Mouse (Mus musculus) urinary bladder, postnatal 10 days (tissue): Measurements from ENCODE around the gene Sgta.
"Not testable (repeated sequence)": the region's sequence is repeated elsewhere in the genome, so short reads cannot be mapped to it uniquely, and the experiment has no call there.

Source experiments
- DNase-seq: peaks from one replicate; pipeline ENCODE4 v3.0.0; 2022; ENCODE audit warnings: low spot score

Sgta gene

DNA sequence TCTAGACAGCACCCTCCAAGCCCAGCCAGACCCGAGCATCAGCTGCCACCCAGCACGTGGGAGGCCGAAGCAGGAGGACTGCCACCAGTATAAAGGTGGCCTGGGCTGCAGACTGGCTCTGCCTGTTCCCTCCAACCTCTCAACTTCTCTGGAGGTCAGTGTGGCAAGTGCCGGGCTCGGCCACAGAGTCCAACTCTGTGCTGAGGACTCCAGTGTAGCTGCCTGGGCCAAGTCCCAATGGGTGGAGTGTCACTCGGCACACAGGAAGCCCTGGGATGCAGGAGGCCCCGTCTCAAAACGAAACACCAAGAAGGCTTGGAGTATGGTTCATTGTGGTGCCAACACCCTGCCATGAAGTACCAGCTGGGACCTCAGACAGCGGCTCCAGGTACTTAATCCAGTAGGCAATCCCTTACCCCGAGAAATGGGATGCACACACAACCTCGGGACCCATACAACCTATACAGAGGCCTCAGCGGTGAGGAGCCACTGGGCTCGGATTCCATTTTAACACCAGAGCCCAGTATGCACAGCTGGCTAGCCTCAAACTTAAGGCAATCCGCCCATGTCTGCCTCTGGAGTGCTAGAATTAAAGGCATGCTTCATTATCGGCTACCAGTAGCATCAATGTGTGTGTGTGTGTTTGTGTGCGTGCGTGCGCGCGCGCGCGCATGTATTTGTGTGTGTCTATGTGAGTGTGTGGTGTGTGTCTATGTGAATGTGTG is 2.4 kb downstream of the Sgta start:
- no peak for DNase-seq

DNA sequence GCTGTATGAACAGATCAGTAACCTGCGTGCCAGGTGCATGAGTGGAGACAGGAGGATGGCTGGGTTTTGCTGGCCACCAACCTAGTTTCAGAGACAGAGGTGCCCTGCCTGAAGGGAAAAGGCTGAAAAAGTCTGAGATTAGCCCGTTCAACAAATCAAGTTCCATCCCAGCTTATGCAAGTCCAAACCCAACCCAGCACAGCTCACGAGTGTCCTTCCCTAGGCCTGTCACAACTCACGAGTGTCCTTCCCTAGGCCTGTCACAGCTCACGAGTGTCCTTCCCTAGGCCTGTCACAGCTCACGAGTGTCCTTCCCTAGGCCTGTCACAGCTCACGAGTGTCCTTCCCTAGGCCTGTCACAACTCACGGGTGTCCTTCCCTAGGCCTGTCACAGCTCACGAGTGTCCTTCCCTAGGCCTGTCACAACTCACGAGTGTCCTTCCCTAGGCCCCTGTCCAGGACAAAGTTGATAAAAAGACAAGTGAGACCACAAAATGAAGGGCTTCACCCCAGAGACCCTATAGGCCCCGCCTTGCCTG is 4.1 kb downstream of the Sgta start:
- not testable (repeated sequence) for DNase-seq

DNA sequence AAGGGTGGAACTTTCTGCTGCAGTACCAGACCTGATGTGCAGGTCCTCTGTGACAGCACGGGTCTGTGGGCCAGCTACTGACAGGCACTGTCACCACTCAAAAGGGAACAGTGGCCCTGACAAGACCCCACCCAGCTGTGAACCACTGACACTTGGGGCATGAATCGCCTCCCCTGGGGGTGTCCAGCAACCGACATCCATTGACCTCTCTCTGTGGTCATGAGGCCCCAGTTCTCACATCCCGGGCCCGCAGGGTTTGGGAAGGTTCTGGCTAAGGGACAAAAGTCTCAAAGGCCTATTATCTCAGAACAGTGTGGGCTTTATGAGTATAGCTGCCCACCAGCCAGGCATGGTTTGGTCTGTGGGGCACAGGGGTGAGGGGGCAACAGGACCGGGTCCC is 4.8 kb downstream of the Sgta start:
- DNase-seq = no peak

DNA sequence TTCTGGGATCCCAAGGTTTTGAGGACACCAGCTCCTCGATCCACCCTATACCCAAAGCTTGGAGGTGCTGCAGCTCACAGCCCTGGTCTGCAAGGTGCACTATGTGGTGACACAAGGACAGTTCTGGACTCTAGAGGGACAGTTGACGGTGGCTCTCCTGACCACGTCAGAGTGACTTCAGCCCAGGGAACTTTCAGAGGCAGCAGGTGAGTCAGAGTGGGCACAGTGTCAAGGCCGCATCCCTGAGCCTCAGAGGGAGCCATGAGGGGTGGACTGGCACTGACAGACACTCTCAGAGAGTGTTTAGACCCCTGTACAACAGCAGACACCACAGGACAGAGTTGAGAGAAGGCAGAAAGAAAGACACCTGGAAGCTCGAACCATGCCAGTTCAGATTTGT is 7.4 kb downstream of the Sgta start:
- no peak for DNase-seq

DNA sequence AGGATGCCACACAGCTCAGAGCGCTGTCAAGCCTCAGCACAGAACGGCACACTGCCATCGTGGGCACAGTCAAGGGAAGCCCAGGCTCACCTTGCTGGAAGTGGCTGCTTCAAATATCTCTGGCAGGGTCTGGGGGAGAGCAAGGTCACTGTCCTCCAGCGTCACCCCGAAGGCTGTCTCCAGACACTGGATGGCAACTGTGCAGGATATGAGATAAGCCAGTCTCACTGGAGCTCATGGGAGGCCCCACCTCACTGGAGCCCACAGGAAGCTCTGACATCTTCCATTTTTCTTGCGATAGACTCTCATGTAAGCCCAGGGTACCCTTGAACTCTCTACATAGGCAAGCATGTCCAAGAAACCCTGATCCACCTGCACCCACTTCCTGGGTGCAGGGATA is 8.8 kb downstream of the Sgta start:
- no peak for DNase-seq

DNA sequence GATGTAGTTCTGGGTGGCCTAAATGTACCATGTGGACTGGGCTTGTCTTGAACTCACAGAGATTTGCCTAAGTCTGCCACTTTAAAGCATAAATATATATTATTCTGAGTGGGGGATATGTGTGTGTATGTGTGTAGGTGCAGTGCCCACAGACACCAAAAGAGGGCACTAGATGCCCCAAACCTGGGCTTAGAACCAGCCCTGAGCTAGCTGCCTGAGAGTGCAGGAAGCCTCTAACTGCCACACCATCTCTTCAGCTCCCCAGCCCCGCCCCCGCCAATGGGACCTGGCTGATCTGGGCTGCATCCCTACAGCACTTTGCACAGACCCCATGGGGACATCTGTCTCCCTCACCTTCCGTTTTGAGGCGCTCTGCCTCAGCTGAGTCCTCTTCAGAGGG is 9.3 kb downstream of the Sgta start:
- DNase-seq = no peak

DNA sequence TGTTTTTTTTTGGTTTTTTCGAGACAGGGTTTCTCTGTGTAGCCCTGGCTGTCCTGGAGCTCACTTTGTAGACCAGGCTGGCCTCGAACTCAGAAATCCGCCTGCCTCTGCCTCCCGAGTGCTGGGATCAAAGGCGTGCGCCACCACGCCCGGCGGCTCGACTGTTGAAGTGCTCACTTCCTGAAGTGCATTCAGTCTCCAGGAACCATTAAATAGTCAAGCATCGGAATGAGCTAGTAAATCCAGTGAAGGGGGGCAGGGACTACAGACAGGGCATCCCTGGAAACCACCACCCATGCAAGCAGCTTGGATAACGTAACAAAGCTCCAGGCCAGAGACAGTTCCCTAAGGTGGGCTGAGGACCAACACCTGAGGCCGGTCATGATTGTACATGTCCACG is 14.7 kb downstream of the Sgta start:
- DNase-seq = not testable (repeated sequence)

DNA sequence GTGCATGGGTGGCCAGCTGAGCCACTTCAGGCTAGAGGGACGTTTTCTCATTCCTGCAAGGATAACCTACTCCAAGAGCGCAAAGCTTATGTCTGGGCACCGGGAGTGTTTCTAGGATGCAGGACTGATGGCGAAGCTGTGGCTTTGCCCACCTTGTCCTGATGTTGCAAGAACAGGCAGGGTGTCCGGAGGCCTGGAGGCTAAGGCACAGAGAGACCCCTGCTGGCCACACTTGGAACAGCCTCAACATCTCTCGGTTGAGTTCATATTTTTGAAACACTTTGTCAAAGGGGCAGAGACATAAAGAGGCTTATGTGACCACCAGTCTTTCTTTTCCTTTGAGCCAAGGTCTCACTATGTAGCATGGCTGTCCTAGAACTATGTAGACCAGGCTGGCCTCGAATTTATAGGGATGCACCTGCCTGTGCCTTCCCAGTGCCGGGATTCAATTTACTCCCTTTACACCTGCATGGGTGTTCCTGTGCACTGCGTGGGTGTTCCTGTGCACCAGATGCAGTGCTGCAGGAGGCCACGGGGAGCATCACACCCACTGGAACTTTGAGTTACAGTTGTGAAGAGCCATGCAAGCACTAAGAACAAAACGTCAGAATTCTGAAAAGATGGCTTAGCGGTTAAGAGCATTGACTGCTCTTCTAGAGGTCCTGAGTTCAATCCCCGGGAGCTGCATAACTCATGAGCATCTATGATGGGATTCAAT is 18.4 kb downstream of the Sgta start:
- DNase-seq = no peak

DNA sequence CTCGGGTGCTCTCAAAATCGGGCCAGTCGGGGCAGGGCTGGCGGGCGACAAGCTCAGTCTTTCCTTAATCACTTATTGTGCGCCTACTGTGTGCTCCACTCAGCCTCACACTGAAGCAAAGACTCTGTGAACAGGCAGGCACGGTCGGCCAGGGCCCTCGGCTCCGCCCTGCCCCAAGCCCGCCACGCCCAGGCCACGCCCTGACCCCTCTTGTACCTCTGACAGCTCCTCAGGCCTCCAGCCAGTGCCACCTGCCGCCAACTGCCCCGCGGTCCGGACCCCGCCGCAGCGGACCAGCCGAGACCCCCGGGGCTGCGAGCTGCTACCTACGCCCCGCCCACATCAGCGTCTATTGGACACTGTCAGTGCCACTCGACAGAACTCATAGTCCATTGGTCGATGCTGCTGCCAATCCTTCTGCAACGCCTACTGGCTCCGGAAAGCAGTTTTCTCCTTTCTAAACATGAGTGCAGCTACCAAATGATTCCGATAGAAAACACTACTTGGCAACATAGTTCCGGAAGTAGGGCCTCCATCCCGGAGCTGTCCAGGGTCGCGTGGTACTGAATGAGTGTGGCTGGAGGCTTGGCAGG is 22.9 kb downstream of the Sgta start, which contains the start of gene Slc39a3:
Gene Slc39a3 (minus strand): TSS at position 439 of the 593 bp plus-strand sequence.
- peak; percentile 95 for DNase-seq

DNA sequence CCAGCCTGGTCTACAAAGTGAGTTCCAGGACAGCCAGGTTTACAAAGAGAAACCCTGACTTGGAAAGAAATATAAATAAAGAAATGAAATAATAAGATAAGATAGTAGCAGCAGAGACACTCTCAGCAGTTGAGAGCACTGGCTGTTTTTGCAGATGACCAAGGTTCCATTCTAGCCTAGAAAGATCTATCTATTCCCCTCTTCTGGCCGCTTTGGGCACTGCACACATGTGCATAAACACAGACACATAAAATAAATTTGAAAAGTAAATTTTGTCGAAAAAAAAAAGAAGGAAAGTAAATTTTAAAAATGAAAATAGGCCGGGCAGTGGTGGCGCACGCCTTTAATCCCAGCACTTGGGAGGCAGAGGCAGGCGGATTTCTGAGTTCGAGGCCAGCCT is 23.7 kb downstream of the Sgta start:
- DNase-seq = no peak

DNA sequence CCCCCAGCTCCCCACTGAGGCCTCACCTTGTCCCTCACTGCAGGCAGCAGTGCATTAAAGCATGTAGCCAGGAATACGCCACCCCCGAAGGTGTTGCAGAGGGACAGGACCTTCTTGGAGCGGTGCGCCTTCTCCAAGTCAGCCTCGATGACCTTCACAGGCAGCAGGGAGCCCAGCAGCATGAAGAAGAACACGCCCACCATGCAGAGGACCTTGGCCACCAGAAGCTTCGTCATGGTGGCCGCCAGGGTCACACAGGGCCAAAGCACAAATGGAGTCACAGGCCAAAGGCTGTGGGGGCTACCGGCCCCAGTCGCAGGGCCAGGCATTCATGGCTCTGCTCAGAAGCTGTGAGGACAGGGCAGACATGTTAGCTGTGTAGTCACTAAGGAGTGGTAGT is 26.4 kb downstream of the Sgta start:
- no peak for DNase-seq

DNA sequence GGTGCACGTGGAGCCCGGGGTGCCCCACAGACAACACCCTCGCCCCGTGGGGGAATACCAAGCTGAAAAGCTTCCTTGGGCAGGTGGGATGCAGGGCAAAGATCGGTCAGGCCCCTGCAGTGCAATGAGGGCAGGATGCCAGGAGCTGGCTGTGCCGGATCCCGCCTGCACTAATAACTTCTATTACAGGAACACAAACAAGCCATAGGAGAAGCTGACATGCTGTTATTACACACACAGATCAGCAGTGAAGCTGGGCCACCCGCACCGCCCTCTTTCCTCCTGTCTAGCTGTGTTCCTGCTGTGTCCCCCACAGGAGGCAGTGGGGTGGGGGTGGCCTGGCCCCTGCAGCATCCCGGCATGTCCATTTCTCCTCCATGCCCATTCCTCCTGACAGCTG is 30.9 kb downstream of the Sgta start:
- DNase-seq = no peak

DNA sequence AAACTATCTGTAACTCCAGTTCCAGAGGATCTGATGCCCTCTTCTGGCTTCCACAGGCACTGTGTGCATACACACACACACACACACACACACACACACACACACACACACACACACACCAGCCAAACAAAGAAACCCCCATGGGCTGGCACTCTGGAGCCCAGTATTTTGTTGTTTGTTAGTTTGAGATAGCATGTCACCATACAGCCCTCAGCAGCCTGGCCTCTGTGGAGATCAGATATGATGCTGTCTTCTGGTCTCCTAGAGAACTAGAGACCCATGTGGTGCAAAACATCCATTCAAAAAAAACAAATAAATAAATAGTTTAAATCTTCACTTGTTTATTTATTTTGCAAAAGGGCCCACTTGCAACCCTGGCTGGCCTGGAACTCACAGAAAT is 31.8 kb downstream of the Sgta start:
- no peak for DNase-seq

DNA sequence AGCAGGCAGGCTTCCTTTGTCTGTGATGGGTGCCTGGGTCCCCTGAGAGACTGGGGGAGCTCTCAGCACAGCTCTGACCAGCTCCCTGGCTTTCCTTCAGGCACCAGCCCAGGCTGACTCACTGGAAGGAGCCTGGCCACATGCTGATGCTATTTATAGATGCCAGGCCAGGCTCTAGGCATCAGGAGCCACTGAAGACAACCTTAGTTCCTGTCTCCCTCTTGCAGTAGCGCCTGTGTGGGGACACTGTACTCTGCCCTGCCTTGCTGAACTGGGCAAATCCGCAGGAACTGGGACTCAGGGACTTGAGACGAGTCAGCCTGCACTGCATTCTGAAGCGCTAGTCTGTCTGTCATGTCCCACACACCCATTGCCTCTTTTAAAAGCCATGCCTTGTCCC is 32.6 kb downstream of the Sgta start:
- DNase-seq = no peak

DNA sequence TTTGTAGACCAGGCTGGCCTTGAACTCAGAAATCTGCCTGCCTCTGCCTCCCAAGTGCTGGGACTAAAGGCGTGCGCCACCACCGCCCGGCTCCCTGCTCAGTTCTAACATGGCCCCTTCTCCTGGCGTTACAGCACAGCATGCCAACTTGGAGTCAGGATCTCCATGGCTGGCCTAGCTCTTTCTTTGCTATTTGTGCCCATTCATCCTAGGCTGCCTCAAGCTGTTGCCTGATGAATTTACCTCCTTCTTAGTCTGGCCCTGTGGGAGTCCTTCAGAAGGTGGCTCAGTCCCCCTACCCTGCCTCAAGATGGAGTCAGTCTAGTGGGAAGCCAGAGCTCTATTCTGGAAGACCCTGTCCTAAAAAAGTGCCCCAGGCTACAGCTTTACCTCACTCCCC is 33.1 kb downstream of the Sgta start:
- DNase-seq = no peak

DNA sequence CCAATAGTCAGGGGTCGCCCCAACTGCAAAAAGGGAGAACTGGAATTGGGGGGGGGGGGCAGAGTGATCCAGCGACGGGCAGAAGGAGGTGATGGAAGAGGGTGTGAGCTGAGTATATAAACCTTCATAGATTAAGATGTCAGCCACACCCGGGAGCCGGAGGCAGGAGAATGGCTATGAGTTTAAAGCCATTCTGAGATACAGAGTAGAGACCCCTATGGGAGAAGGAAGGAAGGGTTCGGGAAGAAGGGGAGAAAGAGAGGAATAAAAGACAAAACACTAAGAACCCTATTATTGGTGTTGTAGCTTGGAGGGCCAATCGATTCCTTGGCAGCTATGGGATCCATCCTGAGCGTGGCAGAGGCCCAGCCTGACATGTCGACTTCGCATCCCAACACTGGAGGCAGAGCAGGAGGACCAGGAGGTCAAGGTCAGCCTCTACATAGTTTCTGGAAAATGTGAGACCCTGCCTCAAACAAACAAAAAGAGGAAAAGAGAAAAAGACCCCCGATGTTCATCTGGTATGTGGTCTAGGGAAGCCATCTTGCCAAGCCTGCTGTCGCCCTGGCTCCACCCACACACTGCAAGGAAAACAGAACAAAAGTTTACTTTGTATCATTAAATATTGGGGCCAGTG is 34.2 kb downstream of the Sgta start, which contains the start of gene Diras1:
Gene Diras1 (minus strand): TSS at position 24 of the 637 bp plus-strand sequence.
- DNase-seq = no peak

DNA sequence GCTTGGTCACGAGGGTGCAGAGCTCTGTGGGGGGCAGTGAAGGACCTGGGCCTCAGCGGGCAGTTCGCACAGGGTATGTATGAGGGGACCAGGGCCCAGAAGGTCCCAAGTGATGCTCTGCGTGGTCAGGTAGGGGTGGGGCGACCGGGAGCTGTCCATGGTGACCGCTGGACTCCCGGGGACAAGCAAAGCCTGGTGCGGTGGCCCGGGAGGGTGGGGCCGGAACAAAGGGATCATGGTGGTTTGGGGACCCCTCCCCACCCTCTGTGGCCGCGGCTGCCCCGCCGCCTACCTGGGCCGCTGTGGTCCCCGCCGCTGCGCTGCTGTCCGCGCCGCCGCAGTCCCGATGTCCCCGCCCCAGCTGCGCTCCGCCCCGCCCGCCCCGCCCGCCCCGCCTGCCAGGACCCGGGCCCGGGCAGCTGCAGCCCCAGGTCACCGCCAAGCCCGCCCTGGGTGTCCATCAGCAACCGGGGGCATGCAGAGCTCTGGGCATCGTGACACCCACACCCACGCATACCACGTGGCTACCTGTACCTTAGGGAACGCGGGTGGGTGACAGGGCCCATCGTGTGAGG is 34.8 kb downstream of the Sgta start:
- no peak for DNase-seq

DNA sequence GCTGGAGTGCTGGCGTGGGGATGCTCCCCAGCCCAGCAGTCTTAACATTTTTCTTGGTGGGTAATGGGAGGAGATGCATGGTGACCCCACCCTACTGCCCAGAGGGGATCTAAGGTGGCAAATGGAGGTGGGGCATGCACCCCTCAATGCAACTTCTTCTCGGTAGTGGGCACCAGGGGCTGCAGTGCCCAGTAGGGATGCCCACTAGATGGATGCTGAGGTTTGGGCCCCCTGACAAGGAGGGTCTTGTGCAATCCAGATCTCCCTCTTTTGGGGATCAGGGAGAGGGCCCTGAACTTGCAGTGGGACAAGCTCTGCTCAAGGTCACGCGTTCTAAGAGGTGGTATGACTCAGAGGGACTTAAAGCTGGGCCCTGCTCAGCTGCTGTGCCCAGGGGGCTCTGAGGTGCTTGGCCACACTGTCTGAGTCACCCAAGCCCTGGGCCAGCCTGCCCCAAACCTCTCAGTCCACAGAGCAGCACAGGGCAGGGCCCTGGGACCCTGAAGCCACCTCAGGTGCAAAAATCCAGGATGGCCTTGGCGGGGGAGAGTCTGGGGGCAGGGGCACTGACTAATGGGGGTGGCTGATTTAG is 35.5 kb downstream of the Sgta start:
- no peak for DNase-seq

DNA sequence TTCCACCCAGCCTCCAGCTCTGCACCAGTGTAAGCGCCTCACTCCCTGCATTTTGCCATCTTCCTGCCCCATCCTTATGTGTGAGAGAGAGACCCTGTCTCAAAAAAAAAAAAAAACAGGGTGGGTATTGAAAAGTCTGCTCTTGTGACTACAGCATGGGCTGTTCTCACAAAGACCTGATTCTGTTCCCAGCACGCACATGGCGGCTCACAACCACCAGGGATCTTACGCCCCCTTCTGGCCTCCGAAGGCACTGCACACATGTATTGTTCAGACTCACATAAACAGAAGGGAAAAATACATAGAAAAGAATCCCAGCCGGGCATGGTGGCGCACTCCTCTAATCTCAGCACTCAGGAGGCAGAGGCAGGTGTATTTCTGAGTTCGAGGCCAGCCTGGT is 37.2 kb downstream of the Sgta start:
- no peak for DNase-seq

DNA sequence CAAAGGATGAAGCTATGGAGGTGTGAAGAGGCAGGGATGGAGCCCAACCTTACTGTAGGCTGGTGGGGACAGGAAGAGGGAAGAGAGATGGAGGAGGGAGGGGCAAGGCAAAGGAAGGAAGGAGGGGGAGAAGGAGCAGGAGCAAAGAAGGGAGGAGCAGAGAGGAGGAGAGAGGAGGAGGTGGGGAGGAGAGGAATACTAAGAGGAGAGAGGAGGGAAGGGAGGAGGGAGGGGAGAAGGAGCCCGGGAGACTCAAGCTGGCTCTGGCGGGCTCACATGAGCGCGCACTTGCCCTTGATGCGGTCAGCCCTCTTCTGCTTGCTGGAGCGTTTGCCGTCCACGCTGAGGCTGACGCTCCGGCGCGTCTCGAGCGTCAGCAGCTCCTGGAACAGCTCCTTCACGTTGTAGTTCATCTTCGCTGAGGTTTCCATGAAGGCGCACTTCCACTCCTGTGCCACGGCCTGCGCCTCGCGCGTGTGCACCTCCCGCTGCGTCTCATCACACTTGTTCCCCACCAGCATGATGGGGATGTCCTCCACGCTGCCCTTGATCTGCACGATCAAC is 38.4 kb downstream of the Sgta start:
- DNase-seq = no peak

DNA sequence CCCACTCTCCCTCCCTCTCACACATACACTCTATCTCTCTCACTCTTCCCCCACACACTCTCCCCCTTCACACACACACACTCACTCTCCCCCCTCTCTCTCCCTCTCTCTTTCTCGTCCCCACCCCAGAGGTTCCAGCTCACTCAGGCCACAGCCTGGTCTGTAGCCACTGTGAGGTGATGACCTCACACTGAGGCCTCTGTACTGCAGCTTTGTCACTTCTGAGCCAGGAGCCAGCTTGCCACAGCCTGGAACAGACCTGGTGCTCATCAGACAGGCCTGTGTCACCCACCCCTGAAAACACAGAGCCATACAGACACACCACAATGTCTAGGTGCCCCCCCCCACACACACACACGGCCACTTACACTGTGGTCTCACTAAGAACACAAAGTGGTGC is 39.8 kb downstream of the Sgta start:
- no peak for DNase-seq
